Mouse (Mus musculus) megakaryocyte, embryonic 14.5 days (primary cell): ENCODE data around the gene Fbxo44. TPM values are rescaled to one million over a fixed set of nuclear protein-coding genes. Genes with fewer than 3 reads are reported as not detected.

Source experiments
- H3K27me3 ChIP-seq: replicated peaks from 2 replicates; pipeline ENCODE3; 2012; ENCODE audit warnings: inconsistent platforms
- H3K36me3 ChIP-seq: replicated peaks from 2 replicates; pipeline ENCODE3; 2012; ENCODE audit warnings: low read length, inconsistent platforms, mixed read lengths
- H3K4me1 ChIP-seq: 2 replicates; pipeline ENCODE4 v1.6.1; 2012; ENCODE audit warnings: inconsistent platforms
- H3K4me3 ChIP-seq: replicated peaks from 2 replicates; pipeline ENCODE3; 2012; ENCODE audit warnings: moderate library complexity, mild to moderate bottlenecking, inconsistent platforms
- H3K9me3 ChIP-seq: 2 replicates; pipeline ENCODE4 v1.6.1; 2012; ENCODE audit warnings: inconsistent platforms
- FLI1 ChIP-seq: IDR thresholded peaks from 2 replicates; pipeline ENCODE4 v1.6.1; 2012; ENCODE audit warnings: low read length, inconsistent platforms, mixed read lengths
- GATA1 ChIP-seq: IDR thresholded peaks from 3 replicates; pipeline ENCODE4 v1.6.1; 2012; ENCODE audit warnings: mixed read lengths, low read length, inconsistent platforms, borderline replicate concordance
- polyA plus RNA-seq: library from polyadenylated mRNA; stranded (reverse); fragments of >175 nt; gene quantifications from 2 replicates; pipeline ENCODE4 v1.2.3, GENCODE M21; 2012; ENCODE audit warnings: low replicate concordance; ENCODE audit not compliant: insufficient read depth

Fbxo44 gene
- polyA plus RNA-seq, 1 experiment: 7.4 TPM

DNA sequence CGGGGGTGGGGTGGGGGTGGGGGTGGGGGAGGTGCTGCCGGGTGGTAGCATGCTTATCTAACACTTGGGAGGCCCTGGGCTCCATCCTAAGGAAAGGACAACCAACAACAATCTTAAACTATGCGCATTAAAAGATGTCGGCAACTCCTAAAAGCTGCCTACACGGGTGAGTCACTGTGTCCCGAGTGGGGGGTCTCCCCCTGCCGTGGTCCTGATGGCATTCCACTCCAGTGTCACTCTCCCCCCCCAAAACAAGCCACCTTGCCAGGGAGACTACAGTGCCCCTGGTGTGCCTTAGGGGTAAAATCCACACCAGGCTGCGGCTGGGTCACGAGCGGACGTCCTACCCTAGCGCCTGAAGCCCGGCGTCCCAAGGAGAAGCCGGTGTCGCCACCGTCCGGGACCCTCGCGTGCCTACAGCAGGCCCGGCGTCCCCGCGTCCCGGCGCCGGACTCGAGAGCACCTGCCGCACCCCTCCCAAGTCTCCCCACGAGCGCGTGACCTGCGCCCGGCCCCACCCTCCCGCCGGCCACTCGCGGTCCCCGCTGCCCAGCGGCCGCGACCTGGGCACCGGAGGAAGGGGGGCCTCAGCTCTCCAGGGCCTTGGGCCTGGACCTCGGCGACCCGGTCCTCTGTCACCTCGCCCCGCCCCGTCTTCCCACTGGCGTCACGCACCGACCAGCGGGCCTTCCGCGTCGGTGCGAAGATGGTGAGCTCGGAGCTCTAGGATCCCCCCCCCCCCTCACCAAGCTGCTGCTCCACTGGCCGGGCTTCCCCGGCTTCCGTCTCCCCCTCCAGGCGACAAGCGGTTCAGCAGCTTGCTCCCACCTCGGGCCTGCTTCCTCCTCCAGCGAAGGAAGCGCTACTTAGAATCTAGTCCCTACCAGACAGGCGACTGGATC is 8.8 kb downstream of the Fbxo44 start, which contains the start of gene Fbxo6:
Fbxo6 (minus strand) TSS at position 874 of the 902 bp plus-strand sequence.
- H3K4me1 ChIP-seq: peaks cover 64% of the 10 kb centered on the region
- no peaks in the 10 kb centered on the region for H3K9me3 ChIP-seq
- H3K27me3 ChIP-seq: no peaks in the 10 kb centered on the region
- TF ChIP-seq FLI1 (no peak), GATA1 (no peak)
- peak within 1 kb of the TSS; percentile 96 for H3K4me3 ChIP-seq
- H3K36me3 ChIP-seq: peaks cover 76% of the 10 kb centered on the region

DNA sequence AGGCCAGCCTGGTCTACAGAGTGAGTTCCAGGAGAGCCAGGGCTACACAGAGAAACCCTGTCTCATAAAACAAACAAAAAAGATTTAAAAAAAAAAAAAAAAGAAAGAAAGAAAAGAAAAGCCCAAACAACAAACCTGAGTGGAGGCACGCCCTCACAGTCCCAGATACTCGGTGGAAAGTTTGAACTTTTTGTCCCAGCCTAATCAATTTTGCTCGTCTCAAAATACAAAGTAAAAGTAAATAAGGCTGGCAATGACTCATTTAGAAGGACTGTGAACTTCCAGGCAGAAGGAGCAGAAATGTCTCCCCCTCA is 9.4 kb downstream of the Fbxo44 start:
- H3K9me3 ChIP-seq: no peaks in the 10 kb centered on the region
- H3K36me3 ChIP-seq: peaks cover 76% of the 10 kb centered on the region
- peaks cover 61% of the 10 kb centered on the region for H3K4me1 ChIP-seq
- TF ChIP-seq GATA1: no peak
- TF ChIP-seq FLI1: no peak
- H3K4me3 ChIP-seq: peak overlapping the region; percentile 96
- H3K27me3 ChIP-seq: no peaks in the 10 kb centered on the region

DNA sequence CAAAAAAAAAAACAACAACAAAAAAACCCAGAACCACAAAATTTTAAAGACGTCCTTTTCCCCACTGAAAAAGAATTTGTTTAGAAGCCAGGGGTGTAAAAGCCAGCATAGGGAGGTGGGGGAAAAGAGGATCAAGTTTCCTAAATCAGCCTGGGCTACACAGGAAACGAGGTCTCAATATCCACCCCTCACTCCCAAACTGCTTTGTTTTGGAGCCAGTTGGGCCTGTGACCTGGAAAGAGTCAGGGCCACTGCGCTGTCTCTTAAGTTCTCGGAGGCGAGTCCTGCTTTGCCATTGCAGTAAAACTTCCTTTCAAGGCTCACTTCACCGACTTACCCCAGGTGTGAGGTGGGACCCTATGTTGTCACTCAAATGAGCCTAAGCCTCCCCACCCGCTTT is 10.0 kb downstream of the Fbxo44 start:
- Histone ChIP-seq H3K27me3 (no peaks in the 10 kb centered on the region), H3K4me1 (peaks cover 63% of the 10 kb centered on the region), H3K9me3 (no peaks in the 10 kb centered on the region), H3K4me3 (peak overlapping the region; percentile 82), H3K36me3 (peaks cover 76% of the 10 kb centered on the region)
- TF ChIP-seq FLI1 (no peak), GATA1 (no peak)

DNA sequence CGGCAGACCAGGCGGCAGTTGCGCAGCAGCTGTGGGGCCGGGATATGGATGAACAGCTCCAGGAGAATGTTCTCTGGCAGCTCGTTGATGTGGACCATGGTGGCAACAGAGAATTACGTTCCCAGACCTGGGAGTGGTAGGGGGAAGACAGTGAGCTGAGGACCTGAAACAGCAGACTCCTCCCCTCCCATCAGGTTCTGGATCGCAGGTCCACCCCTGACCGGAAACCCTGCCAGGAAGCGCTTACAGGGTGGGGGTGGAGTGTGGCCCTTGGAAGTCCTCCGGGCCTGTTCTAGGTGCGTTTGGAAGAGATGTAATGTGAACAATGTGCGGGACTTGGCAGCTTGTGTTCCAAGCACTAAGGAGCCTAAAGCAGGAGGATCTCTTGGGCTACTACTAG is 10.7 kb downstream of the Fbxo44 start:
- peaks cover 76% of the 10 kb centered on the region for H3K36me3 ChIP-seq

DNA sequence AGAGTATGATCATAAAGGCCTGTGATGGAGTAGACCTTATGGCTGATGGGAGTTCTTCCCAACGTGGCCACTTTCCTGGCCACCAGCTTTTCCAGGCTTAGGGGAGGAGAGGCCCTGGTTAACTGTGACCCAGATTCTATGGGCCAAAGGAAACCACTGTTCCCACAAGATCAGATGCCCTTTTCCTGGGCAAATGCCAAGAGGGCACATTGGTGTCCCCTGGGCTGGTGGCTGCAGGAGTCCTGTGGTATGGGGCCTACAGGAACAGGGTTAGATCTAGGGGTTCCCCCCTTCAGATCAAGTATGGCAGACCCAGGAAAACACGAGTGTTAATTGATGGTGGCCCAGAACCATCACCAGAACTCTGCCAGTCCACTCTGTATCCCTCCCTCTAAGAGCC is 12.6 kb downstream of the Fbxo44 start:
- H3K9me3 ChIP-seq: no peaks in the 10 kb centered on the region
- H3K4me3 ChIP-seq: no peak overlapping the region
- H3K36me3 ChIP-seq: peaks cover 77% of the 10 kb centered on the region
- TF ChIP-seq FLI1 (no peak), GATA1 (no peak)
- no peaks in the 10 kb centered on the region for H3K27me3 ChIP-seq
- H3K4me1 ChIP-seq: peaks cover 67% of the 10 kb centered on the region

More for the DNA sequence above, 10.7 kb downstream of the Fbxo44 start:
- Histone ChIP-seq H3K27me3 (no peaks in the 10 kb centered on the region), H3K4me1 (peaks cover 61% of the 10 kb centered on the region), H3K9me3 (no peaks in the 10 kb centered on the region), H3K4me3 (no peak overlapping the region)
- TF ChIP-seq FLI1: no peak
- no peak for TF ChIP-seq GATA1

DNA sequence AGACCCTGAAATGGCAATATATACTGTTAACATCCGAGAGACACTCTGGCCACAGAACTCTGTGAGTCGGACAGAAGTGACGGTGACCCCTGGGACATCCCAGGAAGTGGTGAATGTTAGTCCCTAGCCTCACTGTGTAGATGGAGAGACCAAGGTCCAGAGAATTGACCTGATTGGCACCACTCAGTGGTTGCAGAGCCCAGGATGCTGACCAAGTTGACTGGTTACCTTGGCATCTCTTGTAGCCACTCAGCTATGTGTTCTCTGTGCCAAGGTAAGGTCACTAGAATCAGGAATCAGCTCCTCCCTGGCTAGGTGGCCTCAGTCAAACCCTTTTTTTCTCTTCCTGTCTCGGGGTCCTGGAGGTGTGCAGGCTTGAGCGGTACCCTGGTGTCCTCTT is 16.6 kb downstream of the Fbxo44 start:
- no peak overlapping the region for H3K4me3 ChIP-seq
- H3K9me3 ChIP-seq: no peaks in the 10 kb centered on the region
- peaks cover 1% of the 10 kb centered on the region for H3K27me3 ChIP-seq
- peaks cover 55% of the 10 kb centered on the region for H3K4me1 ChIP-seq
- TF ChIP-seq FLI1 (no peak), GATA1 (no peak)
- peaks cover 62% of the 10 kb centered on the region for H3K36me3 ChIP-seq

DNA sequence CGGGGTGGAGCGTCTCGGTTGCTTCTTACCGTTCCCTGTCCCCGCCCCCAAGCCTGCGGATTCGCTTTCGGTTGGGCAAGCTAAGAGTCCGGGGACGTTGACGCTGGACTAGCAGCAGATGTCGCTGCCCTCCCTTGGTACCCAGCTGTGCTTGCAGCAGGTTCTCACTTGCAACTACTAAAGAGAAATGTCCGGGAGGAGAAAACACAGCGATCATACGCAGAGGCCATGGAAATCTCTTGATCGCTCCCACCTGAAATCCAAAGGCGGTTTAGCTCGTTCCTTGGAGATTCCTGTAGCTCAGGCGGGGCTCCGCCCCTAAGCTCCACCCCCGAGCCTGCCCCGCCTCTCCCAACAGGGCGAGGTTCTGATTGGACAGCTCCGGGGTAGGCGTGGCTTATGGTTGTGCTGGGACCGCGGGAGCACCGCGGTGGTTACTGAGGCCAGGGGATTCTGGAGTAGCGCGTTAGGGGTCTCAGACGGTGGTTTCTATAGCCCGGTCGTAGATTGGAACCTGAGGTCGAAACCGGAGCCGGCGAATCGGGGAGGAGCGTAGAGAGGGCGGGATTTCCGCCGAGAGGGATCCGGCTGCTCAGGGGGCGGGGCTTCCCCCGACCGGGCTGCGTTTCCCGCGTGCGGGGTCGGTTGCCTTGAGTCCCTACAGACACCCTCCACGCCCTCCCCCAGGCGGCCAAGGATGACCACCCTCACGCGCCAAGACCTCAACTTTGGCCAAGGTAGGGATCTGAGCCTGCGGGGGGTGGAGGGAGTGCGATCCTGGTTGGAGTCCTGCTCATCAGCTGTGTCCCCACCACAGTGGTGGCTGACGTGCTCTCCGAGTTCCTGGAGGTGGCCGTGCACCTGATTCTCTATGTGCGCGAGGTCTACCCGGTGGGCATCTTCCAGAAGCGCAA is 19.9 kb downstream of the Fbxo44 start:
- TF ChIP-seq FLI1: no peak
- no peak for TF ChIP-seq GATA1
- Histone ChIP-seq H3K4me1 (peaks cover 46% of the 10 kb centered on the region), H3K4me3 (peak overlapping the region; percentile 100), H3K9me3 (no peaks in the 10 kb centered on the region), H3K27me3 (peaks cover 20% of the 10 kb centered on the region), H3K36me3 (peaks cover 29% of the 10 kb centered on the region)

DNA sequence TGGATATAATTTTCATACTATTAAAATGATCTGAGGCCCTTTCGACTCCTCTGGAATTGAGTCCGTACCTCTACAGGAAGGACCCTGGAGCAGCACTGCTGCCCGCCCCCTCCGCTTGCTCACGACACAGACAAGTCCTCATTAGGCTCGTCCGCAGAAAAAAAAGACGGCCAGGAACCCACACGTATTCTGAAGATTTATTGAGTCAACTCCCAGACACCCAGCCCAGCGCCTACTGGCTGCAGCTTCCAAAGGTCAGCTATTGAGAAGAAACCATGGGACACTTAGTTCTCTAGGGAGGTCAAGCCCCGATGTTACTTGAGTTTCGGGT is 20.6 kb downstream of the Fbxo44 start:
- Histone ChIP-seq H3K4me3 (peak overlapping the region; percentile 100), H3K36me3 (peaks cover 22% of the 10 kb centered on the region), H3K27me3 (peaks cover 25% of the 10 kb centered on the region), H3K4me1 (peaks cover 46% of the 10 kb centered on the region), H3K9me3 (no peaks in the 10 kb centered on the region)
- TF ChIP-seq GATA1: no peak
- TF ChIP-seq FLI1: no peak

DNA sequence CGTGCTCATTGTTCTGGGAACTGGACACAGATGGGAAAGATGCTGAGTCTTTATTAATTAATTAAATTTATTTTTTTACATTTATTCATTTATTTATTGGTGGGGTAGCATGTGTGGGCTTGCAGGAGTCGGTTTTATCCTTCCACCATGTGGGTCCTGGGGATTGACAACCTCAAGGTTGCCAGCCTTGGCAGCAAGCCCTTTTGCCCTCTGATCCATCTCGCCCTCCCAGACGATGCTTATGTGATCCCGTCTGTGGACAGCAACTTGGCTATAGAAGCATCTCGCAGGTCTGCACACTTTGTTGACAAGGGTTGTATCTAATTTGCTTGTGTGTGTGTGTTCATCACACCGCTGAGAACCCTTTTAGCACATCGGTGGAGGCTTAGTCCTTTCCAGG is 22.8 kb downstream of the Fbxo44 start:
- peaks cover 31% of the 10 kb centered on the region for H3K4me1 ChIP-seq
- no peak overlapping the region for H3K4me3 ChIP-seq
- H3K9me3 ChIP-seq: 0 out of 2 replicates have a peak, but pooled peaks cover 3% of the 10 kb centered on the region
- TF ChIP-seq GATA1 (no peak), FLI1 (no peak)
- peaks cover under 1% of the 10 kb centered on the region for H3K36me3 ChIP-seq
- peaks cover 35% of the 10 kb centered on the region for H3K27me3 ChIP-seq
